Mouse (Mus musculus) gastrocnemius, adult 2 months (tissue): ENCODE results near the gene Appl2. TPM values are rescaled to one million over a fixed set of nuclear protein-coding genes. Genes with fewer than 3 reads are reported as not detected.

Source experiments
- DNase-seq: peaks from one replicate; pipeline ENCODE4 v3.0.0; 2022
- H3K27ac ChIP-seq: fragments of 200-600 bp; 2 replicates; pipeline ENCODE4 v1.8.1; 2022; ENCODE audit warnings: mild to moderate bottlenecking
- H3K4me3 ChIP-seq: fragments of 200-600 bp; 2 replicates; pipeline ENCODE4 v1.8.1; 2022; ENCODE audit warnings: mild to moderate bottlenecking, moderate library complexity
- CTCF ChIP-seq: fragments of 200-600 bp; IDR thresholded peaks from 2 replicates; pipeline ENCODE4 v1.8.1; 2022; ENCODE audit warnings: antibody characterized with exemption, mild to moderate bottlenecking, moderate library complexity
- intact Hi-C: fragments of 180-260 bp; cut with DNase I; formaldehyde crosslinking; loops from one replicate; pipeline ENCODE4 v1.15.1; 2025
- total RNA-seq, 2 experiments: library from RNA; stranded (reverse); gene quantifications; 2 replicates each; pipeline ENCODE4 v1.2.3; 2021

Appl2 gene
- total RNA-seq, 2 experiments from 2014 or later, result 19.3 to 21.0 TPM

GRCm38 (mm10) chr10:83603956-83604564 lies 44.5 kb downstream of the Appl2 start:
- TF ChIP-seq CTCF, result no peak
- intact Hi-C loops, result no loop called here
- Histone ChIP-seq H3K27ac (no peak overlapping the region), H3K4me3 (no peak overlapping the region)
- no peak for DNase-seq

GRCm38 (mm10) chr10:83600650-83601049 lies 47.9 kb downstream of the Appl2 start:
- intact Hi-C loops, result no loop called here
- peak; percentile 40 for DNase-seq
- no peak for TF ChIP-seq CTCF
- Histone ChIP-seq H3K27ac (peak overlapping the region; percentile 57), H3K4me3 (no peak overlapping the region)

- intact Hi-C loops, result no loop called here
- H3K4me3 ChIP-seq, result no peak overlapping the region
- no peak overlapping the region for H3K27ac ChIP-seq
- TF ChIP-seq CTCF, result no peak
- DNase-seq, result no peak
These were observed 54.0 kb downstream of the Appl2 start for GRCm38 (mm10) chr10:83594526-83594925.

- intact Hi-C loops, result no loop called here
- Histone ChIP-seq H3K27ac (no peak overlapping the region), H3K4me3 (no peak overlapping the region)
- no peak for DNase-seq
- no peak for TF ChIP-seq CTCF
These were observed 55.9 kb downstream of the Appl2 start for GRCm38 (mm10) chr10:83592616-83593015.

GRCm38 (mm10) chr10:83590801-83591200 lies 57.7 kb downstream of the Appl2 start:
- Histone ChIP-seq H3K4me3 (no peak overlapping the region), H3K27ac (no peak overlapping the region)
- no peak for DNase-seq
- TF ChIP-seq CTCF, result no peak
- intact Hi-C loops, result no loop called here

- intact Hi-C loops, result no loop called here
- Histone ChIP-seq H3K27ac (no peak overlapping the region), H3K4me3 (no peak overlapping the region)
- DNase-seq, result no peak
- peak; percentile 31; the same call in 1 of the 2 replicates for TF ChIP-seq CTCF
These were observed 82.8 kb downstream of the Appl2 start for GRCm38 (mm10) chr10:83565449-83566441.

GRCm38 (mm10) chr10:83563005-83563404 lies 85.5 kb downstream of the Appl2 start:
- intact Hi-C loops, result no loop called here
- H3K4me3 ChIP-seq, result no peak overlapping the region
- no peak for DNase-seq
- no peak for TF ChIP-seq CTCF
- H3K27ac ChIP-seq, result no peak overlapping the region

Other genes with a start within 250 kb of the Appl2 start
- 1 to 10 TPM; 4.7 to 5.6 TPM for gene Aldh1l2, start 114.6 kb downstream of the Appl2 start, total RNA-seq
- gene Washc4, start 105.0 kb downstream of the Appl2 start, total RNA-seq, result 10 to 100 TPM in 1 of 2 experiments, 1 to 10 TPM in 1; 9.4 to 10.9 TPM
- gene 1500009L16Rik, start 74.1 kb upstream of the Appl2 start, total RNA-seq, result 1 to 10 TPM in 1 of 2 experiments, under 1 TPM in 1; 0.89 to 1.4 TPM